8 mouse cellular contexts compared by ENCODE assay signal in the genomic region with DNA sequence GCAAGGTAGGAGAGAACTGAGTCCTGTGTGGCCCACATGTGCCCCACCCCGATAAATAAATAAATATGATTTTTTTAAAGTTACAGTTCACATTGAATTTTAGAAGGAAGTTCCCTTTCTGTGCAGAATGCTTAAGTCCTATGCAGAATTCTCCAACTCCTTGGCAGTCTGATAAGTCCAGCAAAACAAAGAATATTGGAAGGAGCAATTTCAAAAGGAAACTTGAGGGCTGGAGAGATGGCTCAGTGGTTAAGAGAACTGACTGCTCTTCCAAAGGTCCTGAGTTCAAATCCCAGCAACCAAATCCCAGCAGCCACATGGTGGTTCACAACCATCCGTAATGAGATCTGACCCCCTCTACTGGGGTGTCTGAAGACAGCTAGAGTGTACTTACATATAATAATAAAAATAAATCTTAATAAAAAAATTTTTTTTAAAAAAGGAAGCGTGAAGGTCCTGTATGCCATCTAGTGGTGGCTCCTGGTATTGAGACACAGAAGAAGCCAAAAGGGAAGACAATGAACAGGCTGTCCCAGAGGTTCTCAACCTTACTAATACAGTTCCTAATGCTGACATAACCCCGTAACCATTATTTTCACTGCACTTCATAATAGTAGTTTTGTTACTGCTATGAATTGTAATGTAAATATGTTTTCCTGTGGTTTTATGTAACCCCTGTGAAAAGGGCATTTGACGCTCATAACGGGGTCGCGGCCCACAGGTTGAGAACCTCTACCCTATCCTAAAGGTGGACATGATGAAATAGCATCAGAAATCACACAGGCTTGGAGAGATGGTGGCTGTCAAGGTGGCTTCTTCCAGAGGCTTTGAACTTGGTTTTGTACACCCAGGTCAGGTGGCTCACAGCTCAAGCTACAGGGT. TPM values are rescaled to one million over a fixed set of nuclear protein-coding genes. Genes with fewer than 3 reads are reported as not detected.
A peak's percentile ranks its signal among the peaks of the same experiment; 100 is the strongest.
DNase-seq lines count a peak whose midpoint lies in the region; ATAC-seq and TF ChIP-seq lines count a peak whose summit lies in the region.

No protein-coding gene starts in this region.

- H3K9ac ChIP-seq in neural tube, embryonic 11.5 days (ENCODE audit: low read length), result no peak overlapping the region
- H3K9ac ChIP-seq in hindbrain, embryonic 13.5 days, result no peak overlapping the region
- no peak overlapping the region for H3K9ac ChIP-seq in stomach, postnatal 0 days (ENCODE audit: low read length)

- intact Hi-C loops in heart, postnatal 36 days (cut with DNase I), result loop anchor here (1.0 kb wide), 1 partner anchor 37 kb away; no protein-coding TSS in a partner anchor
- intact Hi-C loops in heart, postnatal 25 days (cut with DNase I), result loop anchor here (1.0 kb wide), 2 partner anchors 34 to 37 kb away; no protein-coding TSS in a partner anchor

- no peaks in the 10 kb centered on the region for H3K4me1 ChIP-seq in neural tube, embryonic 11.5 days (ENCODE audit: control insufficient read depth, insufficient read depth, low read length)
- peaks cover 8% of the 10 kb centered on the region for H3K4me1 ChIP-seq in hindbrain, embryonic 13.5 days (replicated peaks)
- H3K4me1 ChIP-seq in stomach, postnatal 0 days (replicated peaks; ENCODE audit: control insufficient read depth, insufficient read depth), result no peaks in the 10 kb centered on the region

- TF ChIP-seq EP300 in stomach, postnatal 0 days (optimal IDR thresholded peaks at IDR 0.05), result no peak

- H3K4me2 ChIP-seq in neural tube, embryonic 11.5 days (ENCODE audit: low read depth), result no peak overlapping the region
- no peak overlapping the region for H3K4me2 ChIP-seq in hindbrain, embryonic 13.5 days
- no peak overlapping the region for H3K4me2 ChIP-seq in stomach, postnatal 0 days (replicated peaks; ENCODE audit: low read depth)

- no peak overlapping the region for H3K27ac ChIP-seq in neural tube, embryonic 11.5 days (ENCODE audit: low read depth, low read length)
- H3K27ac ChIP-seq in hindbrain, embryonic 13.5 days, result 0 out of 2 replicates have a peak overlapping the region, but pooled peaks have one; percentile 2
- no peak overlapping the region for H3K27ac ChIP-seq in stomach, postnatal 0 days (replicated peaks)

- DNase-seq in heart, postnatal 36 days, result peak; percentile 51 to 56
- no peak for DNase-seq in heart, postnatal 25 days (ENCODE audit: low spot score)
- no peak for DNase-seq in neural tube, embryonic 11.5 days (ENCODE audit: low spot score)
- no peak for DNase-seq in neural tube, embryonic 10.5 days (ENCODE audit: extremely low spot score, low spot score)
- peak; percentile 43 for DNase-seq in T-cell, adult 2 months (ENCODE audit: low spot score)
- no peak for DNase-seq in stomach, postnatal 0 days (ENCODE audit: low spot score)
- DNase-seq in ovary, postnatal 10 days (ENCODE audit: low spot score), result no peak

- ATAC-seq in neural tube, embryonic 11.5 days (ENCODE audit: insufficient read depth, low FRiP score, low TSS enrichment), result peak; percentile 35; the same call in 1 of the 2 replicates
- ATAC-seq in hindbrain, embryonic 13.5 days (ENCODE audit: low FRiP score), result no peak
- ATAC-seq in stomach, postnatal 0 days (ENCODE audit: low FRiP score, low TSS enrichment), result no peak

- peak; percentile 81 for TF ChIP-seq CTCF in stomach, postnatal 0 days (IDR thresholded peaks at IDR 0.05; ENCODE audit: low read depth)

- H3K4me3 ChIP-seq in neural tube, embryonic 11.5 days (ENCODE audit: low read depth, low read length), result no peak overlapping the region
- no peak overlapping the region for H3K4me3 ChIP-seq in hindbrain, embryonic 13.5 days
- H3K4me3 ChIP-seq in stomach, postnatal 0 days (ENCODE audit: low read depth, low read length), result no peak overlapping the region

- WGBS in neural tube, embryonic 11.5 days, result 78% methylated on average over 8 of the region's 8 CpGs
- 76% methylated on average over 8 of the region's 8 CpGs for WGBS in hindbrain, embryonic 13.5 days
- 63% methylated on average over 8 of the region's 8 CpGs for WGBS in stomach, postnatal 0 days

- H3K36me3 ChIP-seq in neural tube, embryonic 11.5 days (ENCODE audit: control insufficient read depth, insufficient read depth, low read length), result peaks cover 10% of the 10 kb centered on the region
- peaks cover 31% of the 10 kb centered on the region for H3K36me3 ChIP-seq in hindbrain, embryonic 13.5 days
- H3K36me3 ChIP-seq in stomach, postnatal 0 days (ENCODE audit: control insufficient read depth, insufficient read depth, low read length), result no peaks in the 10 kb centered on the region

- no peaks in the 10 kb centered on the region for H3K9me3 ChIP-seq in neural tube, embryonic 11.5 days (ENCODE audit: control insufficient read depth, low read length)
- no peaks in the 10 kb centered on the region for H3K9me3 ChIP-seq in hindbrain, embryonic 13.5 days
- H3K9me3 ChIP-seq in stomach, postnatal 0 days (ENCODE audit: control insufficient read depth, low read length), result no peaks in the 10 kb centered on the region

- no peaks in the 10 kb centered on the region for H3K27me3 ChIP-seq in neural tube, embryonic 11.5 days (ENCODE audit: control insufficient read depth, insufficient read depth, low read length)
- H3K27me3 ChIP-seq in hindbrain, embryonic 13.5 days, result no peaks in the 10 kb centered on the region
- H3K27me3 ChIP-seq in stomach, postnatal 0 days (ENCODE audit: control insufficient read depth, insufficient read depth, low read length), result no peaks in the 10 kb centered on the region

RNA-seq across cellular contexts. Expression of gene Sbk1, which starts 25.4 kb away (rescaled TPM):
- 10 to 100 TPM; 76.8 to 94.9 TPM for total RNA-seq in heart, postnatal 36 days (2021)
- 10 to 100 TPM; 76.5 to 86.4 TPM for total RNA-seq in heart, postnatal 25 days (2021)
- 206 and 227 TPM in 2 replicates for polyA plus RNA-seq in neural tube, embryonic 11.5 days (2014; fragmentation: Nextera tagmentation; extraction: Ambion mirVana)
- polyA plus RNA-seq in hindbrain, embryonic 13.5 days (2015; fragmentation: Nextera tagmentation; extraction: Ambion mirVana), result 248 and 253 TPM in 2 replicates
- 4.0 and 5.3 TPM in 2 replicates for polyA plus RNA-seq in stomach, postnatal 0 days (2015; fragmentation: Nextera tagmentation; extraction: Ambion mirVana)

Comparison
In these comparisons a context has a peak if more than half of its experiments do, and no peak if none do; other contexts are left out.
1. DNase-seq: peak in heart, postnatal 36 days (2 of 2) and T-cell, adult 2 months (single experiment); none in heart, postnatal 25 days (single experiment), neural tube, embryonic 11.5 days (single experiment), neural tube, embryonic 10.5 days (single experiment), stomach, postnatal 0 days (single experiment) and ovary, postnatal 10 days (single experiment).
2. RNA of gene Sbk1, which starts 25.4 kb away (polyA plus RNA-seq): 248 to 253 TPM in hindbrain, embryonic 13.5 days and 206 to 227 TPM in neural tube, embryonic 11.5 days; 4.0 to 5.3 TPM in stomach, postnatal 0 days; every median in the first group is over 10 times any median in the second.